Mouse (Mus musculus) myocyte (in vitro differentiated cells): ENCODE measurements around the gene Slc25a48.

ENCODE experiments used
- E2F4 ChIP-seq: IDR thresholded peaks from one replicate; pipeline ENCODE4 v1.6.1; 2011; ENCODE audit warnings: mild to moderate bottlenecking, control low read depth, moderate library complexity; ENCODE audit not compliant: insufficient read depth
- POLR2A ChIP-seq: IDR thresholded peaks from one replicate; pipeline ENCODE4 v1.6.1; 2011; ENCODE audit warnings: low read depth, mild to moderate bottlenecking, control low read depth, moderate library complexity; ENCODE audit not compliant: insufficient read length
- USF1 ChIP-seq: IDR thresholded peaks from one replicate; pipeline ENCODE4 v1.6.1; 2011; ENCODE audit warnings: low read depth, mild to moderate bottlenecking, control low read depth, moderate library complexity

GRCm38 (mm10) chr13:56494440-56494839, 56.3 kb downstream of the Slc25a48 start:
- TF ChIP-seq E2F4 = no peak
- TF ChIP-seq USF1 = no peak
- no peak for TF ChIP-seq POLR2A
